Mouse (Mus musculus): ENCODE measurements around the gene Scyl3. TPM values are rescaled to one million over a fixed set of nuclear protein-coding genes. Genes with fewer than 3 reads are reported as not detected.

Scyl3 gene
- total RNA-seq, 2 experiments from 2014 or later = 4.3 to 5.9 TPM

GRCm38 (mm10) chr1:163976515-163976914 is 47.6 kb downstream of the Scyl3 start:
- no peak for TF ChIP-seq CTCF (IDR thresholded peaks at IDR 0.05)
- no peak for DNase-seq

DNA sequence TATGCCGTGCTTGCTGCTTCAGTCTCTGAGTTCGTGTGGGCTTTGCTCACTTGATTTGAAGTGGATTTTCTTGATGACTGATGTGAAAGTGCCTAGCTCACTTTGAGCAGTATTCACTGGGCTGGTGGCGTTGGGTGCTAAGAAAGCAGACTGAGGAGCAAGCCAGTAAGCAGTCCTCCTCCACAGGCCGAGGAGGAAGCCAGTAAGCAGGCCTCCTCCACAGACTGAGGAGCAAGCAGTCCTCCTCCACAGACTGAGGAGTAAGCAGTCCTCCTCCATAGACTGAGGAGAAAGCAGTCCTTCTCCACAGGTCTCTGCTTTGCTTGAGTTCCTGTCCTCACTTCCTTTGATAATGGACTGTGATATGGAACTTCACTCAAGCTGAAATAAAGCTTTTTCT is 63.5 kb downstream of the Scyl3 start:
- intact Hi-C loops (cut with DNase I) = no loop called here
- Histone ChIP-seq H3K4me3 (no peak overlapping the region), H3K27ac (no peak overlapping the region)
- no peak for DNase-seq
- TF ChIP-seq CTCF (IDR thresholded peaks at IDR 0.05) = no peak

More at GRCm38 (mm10) chr1:163976515-163976914, 47.6 kb downstream of the Scyl3 start:
- Histone ChIP-seq H3K4me3 (no peak overlapping the region), H3K27ac (no peak overlapping the region)
- intact Hi-C loops (cut with DNase I) = no loop called here

- intact Hi-C loops (cut with DNase I) = no loop called here
- no peak for DNase-seq
- TF ChIP-seq CTCF (IDR thresholded peaks at IDR 0.05) = no peak
- H3K4me3 ChIP-seq = peak overlapping the region; percentile 87
- H3K27ac ChIP-seq = peak overlapping the region; percentile 91
Observed at GRCm38 (mm10) chr1:163994173-163994720, 65.3 kb downstream of the Scyl3 start.

- H3K27ac ChIP-seq = peak within 1 kb of the TSS; percentile 91
- DNase-seq = peak; percentile 90
- H3K4me3 ChIP-seq = peak within 1 kb of the TSS; percentile 87
- peak; percentile 36; the same call in 1 of the 2 replicates for TF ChIP-seq CTCF (IDR thresholded peaks at IDR 0.05)
- intact Hi-C loops (cut with DNase I) = no loop called here
Observed at GRCm38 (mm10) chr1:163994721-163995608, 66.1 kb downstream of the Scyl3 start, which contains the start of the genes BC055324 and Mettl18. TSS of gene BC055324 (minus strand) at chr1:163994796. TSS of gene Mettl18 (plus strand) at chr1:163994889.

DNA sequence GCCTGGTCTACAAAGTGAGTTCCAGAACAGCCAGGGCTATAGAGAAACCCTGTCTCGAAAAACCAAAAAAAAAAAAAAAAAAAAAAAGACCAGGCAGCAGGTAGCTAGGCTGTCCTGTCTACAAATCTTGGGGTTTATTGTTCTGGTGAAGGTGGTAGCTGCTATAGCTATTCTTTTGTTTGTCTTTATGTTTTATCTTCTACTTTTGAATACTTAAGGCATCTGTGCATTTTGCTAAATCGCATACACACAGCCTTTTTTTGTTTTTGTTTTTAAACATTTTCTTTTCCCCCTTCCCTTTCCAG is 66.7 kb downstream of the Scyl3 start:
- Histone ChIP-seq H3K27ac (no peak overlapping the region), H3K4me3 (peak overlapping the region; percentile 87)
- DNase-seq = no peak
- intact Hi-C loops (cut with DNase I) = no loop called here
- no peak for TF ChIP-seq CTCF (IDR thresholded peaks at IDR 0.05)

DNA sequence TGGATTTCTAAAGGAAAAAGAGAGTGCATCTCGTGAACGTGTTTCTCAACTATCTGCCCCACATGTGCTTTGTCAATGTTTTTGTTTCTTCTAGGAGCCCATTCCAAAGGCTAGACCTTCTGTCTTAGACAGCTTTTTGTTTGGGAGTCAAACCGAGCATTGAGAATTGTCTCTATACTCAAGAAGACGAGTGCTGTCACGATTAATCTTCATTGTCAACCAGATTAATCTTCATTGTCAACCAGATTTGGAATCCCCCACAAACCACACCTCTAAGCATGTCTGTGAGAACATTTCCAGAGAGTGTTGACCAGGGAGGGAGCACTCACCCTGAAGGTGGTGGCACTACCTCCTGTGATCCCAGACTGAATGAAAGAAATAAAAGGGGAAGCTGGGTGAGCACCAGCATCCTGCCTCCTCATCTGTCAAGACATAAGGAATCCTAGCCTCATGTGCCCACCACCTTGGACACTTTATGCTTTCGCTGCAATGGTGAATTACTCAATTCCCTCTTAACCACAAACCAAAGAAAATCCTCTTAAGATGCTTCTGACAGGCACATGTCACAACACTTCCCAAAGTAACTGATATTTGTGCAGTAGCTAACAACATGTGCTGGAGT is 73.0 kb downstream of the Scyl3 start:
- no peak for TF ChIP-seq CTCF (IDR thresholded peaks at IDR 0.05)
- intact Hi-C loops (cut with DNase I) = no loop called here
- DNase-seq = no peak
- Histone ChIP-seq H3K27ac (no peak overlapping the region), H3K4me3 (no peak overlapping the region)

DNA sequence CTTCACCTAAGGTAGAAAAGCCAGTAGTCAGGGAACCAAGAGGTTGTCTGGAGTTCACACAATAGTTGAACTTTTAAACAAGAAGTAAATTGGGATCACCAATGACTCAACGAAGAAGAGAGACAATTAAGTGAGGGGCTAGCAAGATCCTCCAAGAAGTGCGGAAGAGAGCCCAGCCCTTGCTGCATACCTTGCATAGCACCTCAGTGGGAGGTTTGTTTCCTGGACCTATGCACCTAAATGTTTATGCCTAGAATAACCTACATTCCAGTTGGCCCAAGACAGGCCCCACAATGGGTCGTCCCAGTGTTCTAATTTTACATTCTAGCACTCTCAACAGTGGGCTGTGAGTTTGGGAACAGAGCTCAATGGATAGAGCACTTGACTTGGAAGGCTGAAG is 75.4 kb downstream of the Scyl3 start:
- no peak for TF ChIP-seq CTCF (IDR thresholded peaks at IDR 0.05)
- no peak for DNase-seq
- intact Hi-C loops (cut with DNase I) = no loop called here
- no peak overlapping the region for H3K27ac ChIP-seq
- no peak overlapping the region for H3K4me3 ChIP-seq

Other genes with a start within 250 kb of the Scyl3 start
- gene Mettl11b, start 203.9 kb upstream of the Scyl3 start, total RNA-seq (2021) = 10 to 100 TPM; 19.6 to 28.1 TPM
- 10 to 100 TPM; 20.6 to 21.9 TPM for gene Kifap3, start 149.5 kb upstream of the Scyl3 start, total RNA-seq (2021)
- gene BC055324, start 65.7 kb downstream of the Scyl3 start, total RNA-seq (2021) = under 1 TPM; 0.20 to 0.28 TPM
- 1 to 10 TPM; 3.0 to 4.2 TPM for gene Mettl18, start 65.8 kb downstream of the Scyl3 start, total RNA-seq (2021)
- not detected for gene Sele, start 119.1 kb downstream of the Scyl3 start, total RNA-seq (2021)
- under 1 TPM in 1 of 2 experiments, not detected in 1; 0.15 TPM for gene Sell, start 132.9 kb downstream of the Scyl3 start, total RNA-seq (2021)
- under 1 TPM; 0.42 to 0.54 TPM for gene Selp, start 186.2 kb downstream of the Scyl3 start, total RNA-seq (2021)
- under 1 TPM; 0.05 to 0.08 TPM for gene F5, start 222.7 kb downstream of the Scyl3 start, total RNA-seq (2021)

Data from gastrocnemius, adult 2 months (tissue).